Mouse (Mus musculus) E14TG2a.4 (cell line): Measurements from ENCODE around the gene Zfp451.

ENCODE experiments used
- CTCF ChIP-seq: conservative IDR thresholded peaks from 2 replicates; pipeline ENCODE4 v1.5.1; 2014; ENCODE audit warnings: low read length
- NANOG ChIP-seq: IDR thresholded peaks from 2 replicates; pipeline ENCODE4 v1.6.1; 2014; ENCODE audit warnings: borderline replicate concordance, low read length, mixed read lengths

- TF ChIP-seq CTCF (no peak), NANOG (no peak)
Observed at GRCm38 (mm10) chr1:33768827-33769226, 45.6 kb downstream of the Zfp451 start.
